Mouse (Mus musculus) intestine, embryonic 16.5 days (tissue): ENCODE results near the gene Dand5. TPM values are rescaled to one million over a fixed set of nuclear protein-coding genes. Genes with fewer than 3 reads are reported as not detected.

Source experiments
- ATAC-seq: fragments of 200-750 bp; cut with Nextera tagmentation; 2 replicates; pipeline ENCODE4 v1.8.0; 2017; ENCODE audit warnings: moderate TSS enrichment, moderate library complexity
- H3K27ac ChIP-seq: fragments of 300-500 bp; sonication (generic); 2 replicates; pipeline ENCODE4 v1.5.1; 2014; ENCODE audit warnings: mild to moderate bottlenecking, low read length
- H3K27me3 ChIP-seq: fragments of 300-500 bp; sonication (generic); replicated peaks from 2 replicates; pipeline ENCODE4 v1.6.1; 2014; ENCODE audit warnings: low read length, control low read depth, mixed read lengths; ENCODE audit not compliant: control insufficient read depth, insufficient read depth
- H3K36me3 ChIP-seq: fragments of 300-500 bp; sonication (generic); 2 replicates; pipeline ENCODE4 v1.6.1; 2014; ENCODE audit warnings: low read length, control low read depth; ENCODE audit not compliant: control insufficient read depth, insufficient read depth
- H3K4me1 ChIP-seq: fragments of 300-500 bp; sonication (generic); 2 replicates; pipeline ENCODE4 v1.6.1; 2014; ENCODE audit warnings: low read length, control low read depth, mixed read lengths; ENCODE audit not compliant: control insufficient read depth, insufficient read depth
- H3K4me2 ChIP-seq: fragments of 300-500 bp; sonication (generic); 2 replicates; pipeline ENCODE4 v1.6.1; 2014; ENCODE audit warnings: low read depth, low read length, control low read depth
- H3K4me3 ChIP-seq: fragments of 300-500 bp; sonication (generic); 2 replicates; pipeline ENCODE4 v1.5.1; 2014; ENCODE audit warnings: mild to moderate bottlenecking, low read length
- H3K9ac ChIP-seq: fragments of 300-500 bp; sonication (generic); 2 replicates; pipeline ENCODE4 v1.6.1; 2014; ENCODE audit warnings: low read depth, low read length
- H3K9me3 ChIP-seq: fragments of 300-500 bp; sonication (generic); 2 replicates; pipeline ENCODE4 v1.6.1; 2016; ENCODE audit warnings: low read length, control low read depth; ENCODE audit not compliant: control insufficient read depth
- WGBS: fragments of 180-500 bp; shearing (Covaris S2); extraction: QIAGEN DNeasy Blood & Tissue Kit; methylation state at CpG from one replicate; pipeline ENCODE4 v1.1.7; 2014; 5-methylcytosine and 5-hydroxymethylcytosine counted together
- polyA plus RNA-seq: library from polyadenylated mRNA; unstranded; fragments of >200 nt; fragmentation: Nextera tagmentation; extraction: Ambion mirVana; gene quantifications from 2 replicates; pipeline ENCODE4 v1.2.1, GENCODE M21; 2015

The Dand5 gene
- polyA plus RNA-seq, 1 experiment from 2014 or later = 4.4 TPM

DNA sequence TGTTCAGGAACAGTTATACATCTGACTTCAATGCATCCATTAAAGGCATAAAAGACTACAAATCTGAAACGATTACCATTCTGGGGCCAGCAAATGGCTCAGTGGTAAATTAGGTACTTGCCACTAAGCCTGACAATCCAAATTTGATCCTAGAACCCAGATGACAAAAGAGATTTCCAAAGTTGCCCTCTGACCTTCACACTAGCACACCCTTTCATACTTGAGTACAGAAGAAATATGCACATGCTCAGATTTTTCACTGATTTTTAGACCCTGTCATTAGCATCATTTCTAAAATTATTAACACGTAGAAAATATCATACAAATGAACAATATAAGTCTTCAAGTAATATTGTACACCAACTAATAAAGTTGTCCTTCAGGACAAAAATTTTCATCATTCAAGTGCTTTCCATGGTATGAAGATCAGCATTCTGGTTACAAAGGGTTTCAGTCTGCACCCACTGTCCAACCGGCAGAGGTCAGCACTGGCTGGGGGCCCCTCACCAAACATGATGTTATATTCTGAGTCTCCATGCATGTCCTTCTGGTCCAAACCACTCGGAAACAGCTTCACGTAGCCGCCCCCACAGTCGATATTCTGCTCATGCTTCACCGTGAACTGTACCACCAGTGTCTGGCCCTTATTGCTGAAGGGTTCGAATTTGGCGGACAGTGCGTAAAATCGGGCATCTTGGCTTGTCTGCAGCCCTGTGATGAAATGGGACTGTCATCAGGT is 22.9 kb upstream of the Dand5 start:
- Histone ChIP-seq H3K9ac (peak overlapping the region; percentile 94), H3K27me3 (no peaks in the 10 kb centered on the region), H3K9me3 (no peaks in the 10 kb centered on the region), H3K4me3 (peak overlapping the region; percentile 94), H3K4me2 (peak overlapping the region; percentile 77), H3K4me1 (peaks cover 32% of the 10 kb centered on the region), H3K27ac (peak overlapping the region; percentile 91), H3K36me3 (peaks cover 32% of the 10 kb centered on the region)
- ATAC-seq = no peak
- 10% methylated on average over 12 of the region's 12 CpGs for WGBS

DNA sequence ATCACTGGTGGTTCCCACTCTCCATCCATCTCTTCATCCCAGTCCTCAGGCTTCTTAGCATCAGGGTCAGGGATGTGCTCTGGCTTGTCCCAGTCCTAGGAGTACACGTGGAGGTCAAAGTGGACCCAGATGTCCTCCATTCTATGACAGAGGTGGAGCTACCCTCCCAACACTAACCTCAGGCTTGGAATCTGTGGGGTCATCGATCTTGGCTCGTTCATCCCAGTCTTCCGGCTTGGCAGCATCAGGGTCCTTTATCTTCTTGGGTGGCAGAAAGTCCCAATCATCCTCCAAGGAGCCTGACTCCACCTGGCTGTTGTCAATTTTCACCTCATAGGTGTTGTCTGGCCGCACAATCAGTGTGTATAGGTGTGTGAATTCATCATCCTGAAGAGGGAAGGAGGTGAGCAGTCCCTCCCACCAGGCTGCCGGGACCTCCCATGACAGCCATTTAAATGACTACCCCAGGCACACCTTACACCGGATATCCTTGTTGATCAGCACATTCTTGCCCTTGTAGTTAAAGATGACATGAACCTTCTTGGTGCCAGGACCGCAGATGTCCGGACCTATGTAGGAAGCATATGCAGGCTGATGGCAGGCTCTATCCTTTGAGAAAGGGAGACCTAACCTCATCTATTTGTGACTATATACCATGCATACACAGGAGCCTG is 21.9 kb upstream of the Dand5 start:
- Histone ChIP-seq H3K4me2 (peak overlapping the region; percentile 77), H3K9ac (peak overlapping the region; percentile 62), H3K4me1 (peaks cover 35% of the 10 kb centered on the region), H3K27me3 (no peaks in the 10 kb centered on the region), H3K9me3 (no peaks in the 10 kb centered on the region), H3K36me3 (peaks cover 32% of the 10 kb centered on the region), H3K27ac (0 out of 2 replicates have a peak overlapping the region, but pooled peaks have one; percentile 16), H3K4me3 (peak overlapping the region; percentile 94)
- 78% methylated on average over 9 of the region's 9 CpGs for whole genome bisulfite sequencing
- ATAC-seq = no peak

DNA sequence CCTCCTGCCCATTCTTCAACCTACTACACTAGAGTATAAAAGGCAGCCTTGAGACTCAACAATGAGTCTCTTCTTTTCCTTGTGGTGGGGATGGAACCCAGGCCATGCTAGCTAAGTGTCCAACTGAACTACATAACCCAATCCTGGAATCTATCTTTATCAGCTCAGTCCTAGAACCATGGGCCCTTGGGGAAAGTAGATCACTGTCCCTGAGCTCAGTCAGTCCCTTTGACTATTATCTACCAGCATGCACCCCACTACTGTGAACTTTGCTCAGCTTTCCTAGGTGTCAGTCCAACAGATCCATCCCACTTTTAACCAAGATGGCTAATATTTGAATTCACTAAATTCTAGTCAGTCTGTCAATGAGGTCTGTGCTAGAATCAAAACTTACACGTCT is 18.9 kb upstream of the Dand5 start:
- H3K27me3 ChIP-seq = no peaks in the 10 kb centered on the region
- H3K4me1 ChIP-seq = peaks cover 32% of the 10 kb centered on the region
- no peak overlapping the region for H3K4me3 ChIP-seq
- H3K4me2 ChIP-seq = no peak overlapping the region
- H3K9me3 ChIP-seq = no peaks in the 10 kb centered on the region
- H3K27ac ChIP-seq = 0 out of 2 replicates have a peak overlapping the region, but pooled peaks have one; percentile 19
- 85% methylated on average over 1 of the region's 1 CpGs for WGBS
- no peak overlapping the region for H3K9ac ChIP-seq
- H3K36me3 ChIP-seq = peaks cover 42% of the 10 kb centered on the region
- ATAC-seq = no peak

DNA sequence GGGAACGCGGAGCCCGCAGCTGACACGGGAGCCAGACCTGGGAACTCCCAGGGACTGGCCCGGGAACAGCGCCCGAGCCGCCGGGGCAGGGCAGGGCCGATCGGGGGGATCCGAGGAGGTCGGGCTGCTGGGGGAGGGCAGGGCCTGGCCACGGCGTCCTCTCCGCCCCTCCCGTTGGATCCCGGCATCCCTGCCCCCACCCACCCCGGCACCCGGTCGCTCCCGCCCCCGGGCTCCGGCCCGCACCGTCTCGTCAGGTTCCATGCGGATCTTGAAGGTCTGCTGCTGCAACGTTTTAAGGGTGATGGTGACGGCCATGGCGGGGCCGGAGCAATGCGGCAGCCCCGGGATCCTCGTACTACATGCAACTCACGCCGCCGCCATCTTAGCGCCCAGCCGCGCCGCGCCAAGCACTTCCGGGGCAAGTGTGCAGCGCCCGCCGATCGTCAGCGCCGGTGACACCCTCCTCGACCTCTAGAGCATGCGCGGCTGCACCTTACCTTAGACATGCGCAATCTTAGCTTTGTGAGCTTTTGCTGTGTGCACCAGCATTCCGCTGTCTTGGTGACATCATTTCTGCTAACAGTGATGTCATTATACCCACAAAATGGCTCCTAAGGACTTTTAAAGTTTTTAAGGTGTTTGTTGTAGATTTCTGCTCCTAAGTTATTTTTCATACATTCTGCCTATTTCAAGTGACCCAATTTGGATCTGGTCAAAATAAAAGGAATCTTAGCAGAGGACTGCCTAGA is 17.8 kb upstream of the Dand5 start, which contains the start of gene Rad23a:
Rad23a (minus strand) TSS at position 418 of the 752 bp plus-strand sequence.
- Histone ChIP-seq H3K9ac (peak within 1 kb of the TSS; percentile 94), H3K4me3 (peak within 1 kb of the TSS; percentile 91), H3K4me2 (peak within 1 kb of the TSS; percentile 66), H3K36me3 (peaks cover 46% of the 10 kb centered on the region), H3K27me3 (no peaks in the 10 kb centered on the region), H3K9me3 (no peaks in the 10 kb centered on the region), H3K27ac (peak within 1 kb of the TSS; percentile 88), H3K4me1 (peaks cover 36% of the 10 kb centered on the region)
- whole genome bisulfite sequencing = under 1% methylated on average over 51 of the region's 55 CpGs
- peak; percentile 97 for ATAC-seq

DNA sequence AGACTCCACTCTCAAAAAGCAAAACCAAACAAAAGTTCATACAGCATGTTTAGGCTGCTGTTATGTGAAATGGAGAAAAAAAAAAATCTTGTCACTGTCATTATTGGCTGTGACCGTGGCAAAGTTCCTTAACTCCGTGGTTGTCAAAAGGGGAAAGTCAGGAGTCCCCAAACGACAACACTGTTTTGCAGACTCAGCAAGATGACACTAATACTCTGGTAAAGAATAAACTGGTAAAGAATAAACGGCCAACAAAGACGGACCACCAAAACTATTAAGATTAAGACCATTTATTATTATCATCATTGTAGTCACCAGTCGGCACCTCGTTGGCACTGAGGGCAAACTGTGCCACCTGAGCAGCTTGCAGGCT is 17.2 kb upstream of the Dand5 start:
- peak overlapping the region; percentile 66 for H3K4me2 ChIP-seq
- H3K4me3 ChIP-seq = peak overlapping the region; percentile 91
- WGBS = 1% methylated on average over 7 of the region's 7 CpGs
- no peaks in the 10 kb centered on the region for H3K27me3 ChIP-seq
- no peak for ATAC-seq
- peak overlapping the region; percentile 94 for H3K9ac ChIP-seq
- peaks cover 36% of the 10 kb centered on the region for H3K4me1 ChIP-seq
- H3K27ac ChIP-seq = peak overlapping the region; percentile 88
- peaks cover 48% of the 10 kb centered on the region for H3K36me3 ChIP-seq
- H3K9me3 ChIP-seq = no peaks in the 10 kb centered on the region

DNA sequence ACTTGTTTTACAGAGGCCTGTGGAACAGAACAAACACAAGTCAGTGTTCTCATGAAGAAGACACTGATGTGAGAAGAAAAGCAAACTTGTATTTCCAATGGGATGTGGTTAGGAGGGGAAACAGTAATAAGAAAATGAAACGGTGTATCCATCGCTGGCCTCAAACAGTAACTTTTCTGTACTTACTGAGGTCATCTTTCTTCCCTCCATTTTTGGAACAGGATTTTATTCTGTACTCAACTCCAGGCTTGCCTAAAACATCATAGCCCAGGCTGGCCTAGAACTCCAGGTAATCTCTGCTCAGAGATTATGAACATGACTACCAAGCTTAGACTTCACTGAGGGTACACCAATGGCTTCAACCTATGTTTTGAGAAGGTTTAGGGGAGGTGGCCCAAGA is 16.8 kb upstream of the Dand5 start:
- H3K27ac ChIP-seq = peak overlapping the region; percentile 88; the same call in 1 of the 2 replicates
- no peaks in the 10 kb centered on the region for H3K9me3 ChIP-seq
- peaks cover 44% of the 10 kb centered on the region for H3K36me3 ChIP-seq
- no peaks in the 10 kb centered on the region for H3K27me3 ChIP-seq
- peaks cover 36% of the 10 kb centered on the region for H3K4me1 ChIP-seq
- no peak for ATAC-seq
- H3K4me3 ChIP-seq = peak overlapping the region; percentile 91
- 82% methylated on average over 2 of the region's 2 CpGs for WGBS
- peak overlapping the region; percentile 66 for H3K4me2 ChIP-seq
- H3K9ac ChIP-seq = peak overlapping the region; percentile 94

DNA sequence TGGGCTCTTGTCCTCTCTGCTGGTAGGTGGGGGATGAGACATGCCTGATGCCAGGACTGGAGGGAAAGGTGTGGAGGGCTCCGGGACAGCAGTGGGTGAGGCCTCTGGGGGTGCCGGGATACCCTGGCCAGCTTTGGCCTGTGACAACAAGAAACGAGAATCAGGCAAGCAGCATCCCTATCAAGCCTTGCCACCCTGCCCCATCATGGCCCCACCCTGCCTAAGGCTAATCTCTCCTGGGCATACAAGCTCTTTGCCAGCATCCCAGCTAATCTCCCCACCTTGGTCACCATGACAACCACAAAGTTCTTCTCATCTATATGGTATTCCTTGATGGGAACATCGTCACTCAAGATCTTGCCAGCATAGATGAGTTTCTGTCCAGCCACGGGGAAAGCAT is 15.9 kb upstream of the Dand5 start:
- no peaks in the 10 kb centered on the region for H3K27me3 ChIP-seq
- no peak overlapping the region for H3K4me2 ChIP-seq
- no peak overlapping the region for H3K4me3 ChIP-seq
- 79% methylated on average over 5 of the region's 5 CpGs for WGBS
- H3K36me3 ChIP-seq = peaks cover 39% of the 10 kb centered on the region
- ATAC-seq = 0 out of 2 replicates have a peak, but pooled peaks have one; percentile 4
- no peak overlapping the region for H3K27ac ChIP-seq
- H3K9me3 ChIP-seq = no peaks in the 10 kb centered on the region
- peaks cover 32% of the 10 kb centered on the region for H3K4me1 ChIP-seq
- no peak overlapping the region for H3K9ac ChIP-seq

DNA sequence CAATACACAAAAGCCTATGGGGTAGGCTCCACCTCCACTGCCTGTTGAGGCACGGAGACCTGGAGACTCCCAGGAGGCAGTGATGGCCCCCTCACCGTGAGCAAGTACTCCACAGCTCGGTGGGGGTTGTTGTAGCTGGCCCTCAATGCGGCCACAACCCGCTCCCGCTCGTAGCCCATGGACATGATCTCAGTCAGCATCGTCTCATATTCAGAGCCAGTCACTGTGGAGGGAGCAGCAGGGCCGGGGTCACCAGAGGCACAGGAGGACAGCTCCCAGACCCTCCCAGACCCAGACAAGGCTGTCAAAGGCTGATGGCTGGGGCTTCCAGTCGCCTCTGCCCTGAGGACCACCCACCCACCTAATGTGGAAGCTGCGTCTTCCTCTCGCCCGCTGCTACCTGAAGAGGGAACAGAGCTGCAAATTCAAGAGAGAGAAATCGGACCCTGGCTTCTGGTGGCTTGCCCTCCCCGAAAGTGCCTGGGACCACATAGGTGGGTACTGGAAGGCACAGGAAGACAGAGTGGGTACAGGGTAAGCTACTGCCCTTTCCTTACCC is 15.4 kb upstream of the Dand5 start:
- Histone ChIP-seq H3K9me3 (no peaks in the 10 kb centered on the region), H3K4me2 (no peak overlapping the region), H3K9ac (0 out of 2 replicates have a peak overlapping the region, but pooled peaks have one; percentile 6), H3K36me3 (peaks cover 35% of the 10 kb centered on the region), H3K27me3 (no peaks in the 10 kb centered on the region), H3K4me1 (peaks cover 34% of the 10 kb centered on the region), H3K4me3 (no peak overlapping the region), H3K27ac (no peak overlapping the region)
- no peak for ATAC-seq
- 84% methylated on average over 15 of the region's 15 CpGs for WGBS
